Mouse (Mus musculus) heart, embryonic 15.5 days (tissue): ENCODE results near the gene Mymx. TPM values are rescaled to one million over a fixed set of nuclear protein-coding genes. Genes with fewer than 3 reads are reported as not detected.
A peak's percentile ranks its signal among the peaks of the same experiment; 100 is the strongest.

ENCODE experiments used
- ATAC-seq: fragments of 200-750 bp; cut with Nextera tagmentation; replicated peaks from 2 replicates; pipeline ENCODE4 v1.8.0; 2017; ENCODE audit warnings: low read depth, moderate TSS enrichment; ENCODE audit not compliant: insufficient number of reproducible peaks, insufficient read depth, low FRiP score
- H3K27ac ChIP-seq: fragments of 300-500 bp; sonication (generic); 2 replicates; pipeline ENCODE4 v1.5.1; 2015; ENCODE audit warnings: mild to moderate bottlenecking, inconsistent platforms
- H3K27me3 ChIP-seq: fragments of 300-500 bp; sonication (generic); 2 replicates; pipeline ENCODE4 v1.6.1; 2015; ENCODE audit warnings: inconsistent platforms
- H3K36me3 ChIP-seq: fragments of 300-500 bp; sonication (generic); 2 replicates; pipeline ENCODE4 v1.6.1; 2015; ENCODE audit warnings: mild to moderate bottlenecking, inconsistent platforms
- H3K4me1 ChIP-seq: fragments of 300-500 bp; sonication (generic); replicated peaks from 2 replicates; pipeline ENCODE4 v1.6.1; 2015; ENCODE audit warnings: inconsistent platforms
- H3K4me2 ChIP-seq: fragments of 300-500 bp; sonication (generic); 2 replicates; pipeline ENCODE4 v1.6.1; 2015; ENCODE audit warnings: inconsistent platforms, mild to moderate bottlenecking, moderate library complexity
- H3K4me3 ChIP-seq: fragments of 300-500 bp; sonication (generic); 2 replicates; pipeline ENCODE4 v1.5.1; 2015; ENCODE audit warnings: mild to moderate bottlenecking, inconsistent platforms
- H3K9ac ChIP-seq: fragments of 300-500 bp; sonication (generic); 2 replicates; pipeline ENCODE4 v1.6.1; 2015; ENCODE audit warnings: mild to moderate bottlenecking, inconsistent platforms
- H3K9me3 ChIP-seq: fragments of 300-500 bp; sonication (generic); replicated peaks from 2 replicates; pipeline ENCODE4 v1.6.1; 2016; ENCODE audit warnings: inconsistent platforms
- WGBS: fragments of 180-500 bp; shearing (Covaris S2); methylation state at CpG from one replicate; pipeline ENCODE4 v1.1.7; 2015; ENCODE audit warnings: mixed read lengths; 5-methylcytosine and 5-hydroxymethylcytosine counted together
- polyA plus RNA-seq: library from polyadenylated mRNA; unstranded; fragments of >200 nt; fragmentation: Nextera tagmentation; extraction: Ambion mirVana; gene quantifications from 2 replicates; pipeline ENCODE4 v1.2.1, GENCODE M21; 2015

Gene Mymx
- polyA plus RNA-seq, 1 experiment from 2014 or later = 0.16 TPM

DNA sequence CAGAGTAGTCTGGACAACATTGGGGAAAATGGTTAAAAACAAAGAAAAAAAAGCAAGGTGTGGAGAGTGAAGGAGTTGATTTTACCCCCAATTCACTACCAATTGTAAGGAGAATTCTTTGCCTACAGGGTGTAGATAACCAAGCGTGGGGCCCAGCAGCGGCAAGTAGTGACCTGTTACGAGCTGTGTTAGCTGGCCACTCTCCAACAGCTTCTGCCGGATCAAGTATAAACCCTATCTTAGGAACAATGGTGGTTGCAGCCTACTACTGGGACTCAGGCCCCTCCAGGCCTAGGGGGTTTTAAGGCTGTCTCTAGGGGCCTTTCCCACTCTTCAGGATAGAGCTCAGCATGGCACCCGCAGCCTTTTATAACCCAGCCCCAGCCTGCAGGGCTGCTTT lies 23.7 kb downstream of the Mymx start:
- ATAC-seq = no peak
- Histone ChIP-seq H3K36me3 (no peaks in the 10 kb centered on the region), H3K9me3 (no peaks in the 10 kb centered on the region), H3K4me1 (peaks cover 41% of the 10 kb centered on the region), H3K9ac (no peak overlapping the region), H3K4me3 (no peak overlapping the region), H3K4me2 (no peak overlapping the region), H3K27ac (peak overlapping the region; percentile 70), H3K27me3 (no peaks in the 10 kb centered on the region)
- WGBS = 19% methylated on average over 5 of the region's 5 CpGs

- H3K27me3 ChIP-seq = no peaks in the 10 kb centered on the region
- H3K27ac ChIP-seq = peak overlapping the region; percentile 99
- H3K9me3 ChIP-seq = no peaks in the 10 kb centered on the region
- no peak overlapping the region for H3K9ac ChIP-seq
- H3K4me2 ChIP-seq = peak overlapping the region; percentile 72; the same call in 1 of the 2 replicates
- WGBS = 89% methylated on average over 8 of the region's 8 CpGs
- H3K4me3 ChIP-seq = no peak overlapping the region
- H3K4me1 ChIP-seq = peaks cover 40% of the 10 kb centered on the region
- ATAC-seq = no peak
- peaks cover 14% of the 10 kb centered on the region for H3K36me3 ChIP-seq
Measured at GRCm38 (mm10) chr17:45575123-45575897, 26.6 kb downstream of the Mymx start.

DNA sequence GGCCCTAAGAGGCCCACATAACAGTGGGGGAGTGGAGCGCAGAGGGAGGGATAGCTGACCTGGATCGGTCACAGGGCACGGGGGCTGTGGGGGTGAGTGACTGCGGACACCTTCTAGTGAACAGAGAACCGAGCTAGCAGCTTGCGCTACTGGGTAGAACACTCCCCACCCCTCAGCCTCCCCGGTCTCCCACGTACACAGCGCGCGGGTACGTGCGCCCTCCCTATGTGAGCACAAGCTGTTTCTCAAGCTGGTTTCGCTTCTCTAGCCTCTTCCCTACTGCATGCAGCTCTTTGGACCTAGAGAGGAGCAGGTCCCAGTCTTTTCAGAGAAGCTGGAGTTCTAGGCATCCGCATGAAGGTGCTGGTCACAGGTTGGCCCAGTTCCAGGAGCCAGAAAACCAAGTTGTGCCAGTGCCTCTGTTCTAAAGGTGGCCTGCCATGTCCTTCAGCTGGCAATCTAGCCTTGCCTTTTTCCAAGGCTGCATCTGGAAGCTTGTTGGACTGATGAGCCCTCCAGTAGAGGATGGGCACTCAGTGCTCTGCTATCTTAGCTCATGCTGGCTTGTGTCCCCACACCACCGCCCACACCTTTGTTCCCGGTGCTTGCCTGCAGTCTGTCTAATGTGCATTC lies 27.7 kb downstream of the Mymx start:
- Histone ChIP-seq H3K9me3 (no peaks in the 10 kb centered on the region), H3K27me3 (no peaks in the 10 kb centered on the region), H3K4me3 (peak overlapping the region; percentile 98), H3K4me1 (peaks cover 47% of the 10 kb centered on the region), H3K9ac (peak overlapping the region; percentile 69), H3K4me2 (peak overlapping the region; percentile 72), H3K27ac (peak overlapping the region; percentile 99), H3K36me3 (peaks cover 25% of the 10 kb centered on the region)
- peak; percentile 49 for ATAC-seq
- 3% methylated on average over 17 of the region's 17 CpGs for WGBS

DNA sequence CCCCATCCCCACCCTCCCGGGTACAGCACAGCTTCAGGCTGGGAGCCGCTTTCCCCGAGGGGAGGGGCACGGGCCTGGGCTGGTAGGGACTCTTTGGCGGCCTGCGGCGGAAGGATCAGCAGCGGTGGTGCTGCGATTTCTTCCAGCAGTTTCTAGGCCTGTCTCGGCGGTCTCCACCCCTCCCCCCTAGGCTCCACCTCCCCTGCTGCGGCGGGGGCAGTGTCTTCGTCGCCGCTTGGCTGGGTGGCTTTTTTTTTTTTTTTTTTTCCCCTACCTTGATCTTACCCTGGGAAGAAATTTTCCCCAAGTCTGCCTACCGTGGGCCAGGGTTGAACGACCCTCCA lies 28.1 kb downstream of the Mymx start:
- WGBS = 0% methylated on average over 17 of the region's 18 CpGs
- Histone ChIP-seq H3K27me3 (no peaks in the 10 kb centered on the region), H3K4me3 (peak overlapping the region; percentile 98), H3K4me1 (peaks cover 50% of the 10 kb centered on the region), H3K36me3 (peaks cover 30% of the 10 kb centered on the region), H3K9me3 (no peaks in the 10 kb centered on the region), H3K27ac (peak overlapping the region; percentile 99), H3K9ac (peak overlapping the region; percentile 69), H3K4me2 (peak overlapping the region; percentile 72)
- ATAC-seq = peak; percentile 76

GRCm38 (mm10) chr17:45573087-45573779 lies 28.7 kb downstream of the Mymx start, which contains the start of gene Hsp90ab1:
Hsp90ab1 (minus strand) TSS chr17:45573271.
- ATAC-seq = peak; percentile 82
- Histone ChIP-seq H3K9me3 (no peaks in the 10 kb centered on the region), H3K36me3 (peaks cover 35% of the 10 kb centered on the region), H3K27me3 (no peaks in the 10 kb centered on the region), H3K4me3 (peak within 1 kb of the TSS; percentile 98), H3K9ac (peak within 1 kb of the TSS; percentile 100), H3K4me1 (peaks cover 49% of the 10 kb centered on the region), H3K4me2 (peak within 1 kb of the TSS; percentile 72), H3K27ac (peak within 1 kb of the TSS; percentile 99)
- WGBS = 0% methylated on average over 41 of the region's 41 CpGs

DNA sequence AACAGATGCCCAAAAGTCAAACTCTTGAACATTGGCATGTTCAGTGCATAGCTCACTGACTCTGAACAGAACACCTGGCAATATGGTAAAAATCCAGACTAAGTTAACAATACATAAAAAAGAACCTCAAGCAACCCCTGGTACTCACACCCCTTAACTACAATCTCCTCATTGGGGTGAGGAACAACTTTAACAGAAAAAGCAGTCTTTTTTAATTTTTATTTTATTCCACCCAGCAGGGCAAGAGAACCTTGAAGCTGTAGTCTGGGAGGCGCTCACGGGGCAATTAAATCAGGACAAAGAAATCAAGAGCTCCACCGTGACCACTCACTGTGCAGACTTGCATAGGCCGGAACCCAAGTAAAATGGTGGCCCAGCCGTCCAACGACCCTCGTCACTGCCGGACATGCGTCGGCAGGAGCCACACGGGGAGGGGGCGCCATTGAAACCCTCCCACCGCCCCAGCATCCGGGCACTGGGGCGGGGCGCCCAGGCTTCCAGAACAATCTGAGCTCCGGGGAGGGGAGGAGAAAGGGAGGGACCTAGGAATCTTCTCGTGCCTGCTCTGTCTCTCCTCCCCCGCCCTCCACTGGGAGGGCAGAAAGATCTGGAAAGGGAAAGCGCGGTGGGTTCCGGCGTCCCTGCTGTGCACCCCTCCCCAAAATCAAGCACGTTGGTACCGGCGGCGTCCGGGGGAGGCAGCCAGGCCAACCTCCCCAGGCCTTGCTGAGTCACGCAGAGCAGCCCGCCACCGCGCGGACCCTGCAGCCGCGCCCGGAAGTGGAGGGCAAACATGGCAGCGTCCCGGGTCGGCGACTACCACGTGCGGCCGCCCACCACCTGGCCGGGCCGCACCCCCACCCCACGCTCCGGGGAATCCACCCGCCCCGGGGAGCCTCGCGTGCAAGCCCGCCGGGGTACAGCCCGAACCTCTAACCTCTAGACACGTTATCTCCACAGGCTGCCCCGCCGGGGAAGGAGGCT lies 29.5 kb downstream of the Mymx start:
- Histone ChIP-seq H3K9me3 (no peaks in the 10 kb centered on the region), H3K9ac (peak overlapping the region; percentile 100), H3K27me3 (no peaks in the 10 kb centered on the region), H3K4me2 (peak overlapping the region; percentile 72), H3K4me1 (peaks cover 52% of the 10 kb centered on the region), H3K27ac (peak overlapping the region; percentile 99), H3K36me3 (peaks cover 43% of the 10 kb centered on the region), H3K4me3 (peak overlapping the region; percentile 98)
- peak; percentile 50 for ATAC-seq
- WGBS = under 1% methylated on average over 53 of the region's 57 CpGs

DNA sequence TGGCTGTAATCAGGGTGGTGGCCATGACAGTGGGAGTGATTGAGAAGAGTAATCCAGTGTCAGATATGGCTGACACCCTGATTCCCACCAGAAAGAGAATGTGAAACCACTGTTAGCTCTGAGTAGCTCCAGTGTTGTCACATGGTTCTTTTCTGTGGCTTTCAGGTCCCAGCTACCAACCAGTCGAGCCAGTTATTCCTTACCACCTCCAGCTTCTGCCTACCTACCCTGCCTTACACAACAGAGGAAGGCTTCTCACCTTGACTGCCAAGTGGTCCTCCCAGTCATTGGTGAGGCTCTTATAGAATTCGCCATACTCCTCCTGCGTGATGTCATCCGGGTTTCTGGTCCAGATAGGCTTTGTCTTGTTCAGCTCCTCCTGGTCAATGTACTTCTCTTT lies 31.9 kb downstream of the Mymx start:
- WGBS = 78% methylated on average over 4 of the region's 4 CpGs
- H3K9me3 ChIP-seq = no peaks in the 10 kb centered on the region

DNA sequence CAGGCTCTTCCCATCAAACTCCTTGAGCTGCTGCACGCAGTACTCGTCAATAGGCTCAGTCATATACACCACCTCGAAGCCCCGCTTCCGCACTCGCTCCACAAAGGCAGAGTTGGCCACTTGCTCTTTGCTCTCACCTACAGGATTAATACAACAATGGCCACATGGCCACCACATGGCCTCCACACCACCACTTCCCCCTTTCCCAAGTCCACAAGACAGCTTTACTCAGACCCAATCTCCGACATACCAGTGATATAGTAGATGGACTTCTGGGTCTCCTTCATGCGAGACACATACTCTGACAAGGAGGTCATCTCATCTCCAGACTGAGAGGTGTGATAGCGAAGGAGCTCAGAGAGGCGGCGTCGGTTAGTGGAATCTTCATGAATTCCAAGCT lies 32.9 kb downstream of the Mymx start:
- H3K36me3 ChIP-seq = peaks cover 64% of the 10 kb centered on the region
- 86% methylated on average over 12 of the region's 12 CpGs for WGBS
- H3K27ac ChIP-seq = no peak overlapping the region
- H3K27me3 ChIP-seq = no peaks in the 10 kb centered on the region
- no peak overlapping the region for H3K4me3 ChIP-seq
- no peak for ATAC-seq
- peaks cover 59% of the 10 kb centered on the region for H3K4me1 ChIP-seq
- no peak overlapping the region for H3K9ac ChIP-seq
- H3K9me3 ChIP-seq = no peaks in the 10 kb centered on the region
- H3K4me2 ChIP-seq = no peak overlapping the region

More for the DNA sequence above, 31.9 kb downstream of the Mymx start:
- Histone ChIP-seq H3K4me1 (peaks cover 58% of the 10 kb centered on the region), H3K4me3 (no peak overlapping the region), H3K27me3 (no peaks in the 10 kb centered on the region), H3K36me3 (peaks cover 64% of the 10 kb centered on the region), H3K4me2 (no peak overlapping the region), H3K27ac (no peak overlapping the region; the same call in 1 of the 2 replicates), H3K9ac (no peak overlapping the region)
- no peak for ATAC-seq

- peak overlapping the region; percentile 25; the same call in 1 of the 2 replicates for H3K27ac ChIP-seq
- no peaks in the 10 kb centered on the region for H3K27me3 ChIP-seq
- no peaks in the 10 kb centered on the region for H3K9me3 ChIP-seq
- H3K9ac ChIP-seq = no peak overlapping the region
- no peak overlapping the region for H3K4me3 ChIP-seq
- 28% methylated on average over 4 of the region's 4 CpGs for WGBS
- no peak overlapping the region for H3K4me2 ChIP-seq
- peaks cover 64% of the 10 kb centered on the region for H3K36me3 ChIP-seq
- ATAC-seq = no peak
- peaks cover 62% of the 10 kb centered on the region for H3K4me1 ChIP-seq
Measured at GRCm38 (mm10) chr17:45567162-45567601, 34.7 kb downstream of the Mymx start.

DNA sequence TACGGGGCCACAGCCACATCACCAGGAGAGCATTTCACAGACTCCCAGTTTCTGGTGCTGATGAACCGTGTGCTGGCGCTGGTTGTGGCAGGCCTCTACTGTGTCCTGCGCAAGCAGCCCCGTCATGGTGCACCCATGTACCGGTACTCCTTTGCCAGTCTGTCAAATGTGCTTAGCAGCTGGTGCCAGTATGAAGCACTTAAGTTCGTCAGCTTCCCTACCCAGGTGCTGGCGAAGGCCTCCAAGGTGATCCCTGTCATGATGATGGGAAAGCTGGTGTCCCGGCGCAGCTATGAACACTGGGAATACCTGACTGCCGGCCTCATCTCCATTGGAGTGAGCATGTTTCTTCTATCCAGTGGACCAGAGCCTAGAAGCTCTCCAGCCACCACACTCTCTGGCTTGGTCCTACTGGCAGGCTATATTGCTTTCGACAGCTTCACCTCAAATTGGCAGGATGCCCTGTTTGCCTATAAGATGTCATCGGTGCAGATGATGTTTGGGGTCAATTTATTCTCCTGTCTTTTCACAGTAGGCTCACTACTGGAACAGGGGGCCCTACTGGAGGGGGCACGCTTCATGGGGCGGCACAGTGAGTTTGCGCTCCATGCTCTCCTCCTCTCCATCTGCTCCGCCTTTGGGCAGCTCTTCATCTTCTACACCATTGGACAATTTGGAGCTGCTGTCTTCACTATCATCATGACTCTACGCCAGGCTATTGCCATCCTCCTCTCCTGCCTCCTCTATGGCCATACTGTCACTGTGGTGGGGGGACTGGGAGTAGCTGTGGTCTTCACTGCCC lies 35.3 kb downstream of the Mymx start:
- no peaks in the 10 kb centered on the region for H3K27me3 ChIP-seq
- no peak overlapping the region for H3K4me3 ChIP-seq
- peak overlapping the region; percentile 25; the same call in 1 of the 2 replicates for H3K27ac ChIP-seq
- H3K9me3 ChIP-seq = no peaks in the 10 kb centered on the region
- peaks cover 63% of the 10 kb centered on the region for H3K36me3 ChIP-seq
- WGBS = 64% methylated on average over 18 of the region's 18 CpGs
- H3K4me2 ChIP-seq = no peak overlapping the region
- no peak overlapping the region for H3K9ac ChIP-seq
- ATAC-seq = no peak
- H3K4me1 ChIP-seq = peaks cover 60% of the 10 kb centered on the region
